Mouse (Mus musculus) spleen, adult 2 months (tissue): Measurements from ENCODE around the gene Hibadh.

Source experiments
- CTCF ChIP-seq: fragments of 200-500 bp; IDR thresholded peaks from 2 replicates; pipeline ENCODE4 v1.5.1; 2011; ENCODE audit warnings: mild to moderate bottlenecking, inconsistent platforms; ENCODE audit not compliant: insufficient read depth, insufficient read length, insufficient replicate concordance; ENCODE audit errors: extremely low read depth
- POLR2A ChIP-seq: fragments of 200-500 bp; IDR thresholded peaks from 2 replicates; pipeline ENCODE4 v1.6.1; 2011; ENCODE audit warnings: low read depth, low read length, inconsistent platforms

GRCm38 (mm10) chr6:52639546-52640223 lies 504 bp downstream of the Hibadh start:
- TF ChIP-seq POLR2A (no peak), CTCF (no peak)
